Mouse (Mus musculus): ENCODE results near the gene Acvr1c. TPM values are rescaled to one million over a fixed set of nuclear protein-coding genes. Genes with fewer than 3 reads are reported as not detected.

Acvr1c gene
- 1 to 10 TPM; 6.2 to 7.3 TPM for total RNA-seq (2021)
- long read RNA-seq, experiment 1, full-length matches to known transcripts = 3 of 4 reads
- long read RNA-seq, experiment 1, partial matches to known transcripts = 0 of 4 reads
- long read RNA-seq, experiment 1, other reads (novel, unspliced or antisense) = 1 of 4 reads
- long read RNA-seq, experiment 2 = 0 reads

DNA sequence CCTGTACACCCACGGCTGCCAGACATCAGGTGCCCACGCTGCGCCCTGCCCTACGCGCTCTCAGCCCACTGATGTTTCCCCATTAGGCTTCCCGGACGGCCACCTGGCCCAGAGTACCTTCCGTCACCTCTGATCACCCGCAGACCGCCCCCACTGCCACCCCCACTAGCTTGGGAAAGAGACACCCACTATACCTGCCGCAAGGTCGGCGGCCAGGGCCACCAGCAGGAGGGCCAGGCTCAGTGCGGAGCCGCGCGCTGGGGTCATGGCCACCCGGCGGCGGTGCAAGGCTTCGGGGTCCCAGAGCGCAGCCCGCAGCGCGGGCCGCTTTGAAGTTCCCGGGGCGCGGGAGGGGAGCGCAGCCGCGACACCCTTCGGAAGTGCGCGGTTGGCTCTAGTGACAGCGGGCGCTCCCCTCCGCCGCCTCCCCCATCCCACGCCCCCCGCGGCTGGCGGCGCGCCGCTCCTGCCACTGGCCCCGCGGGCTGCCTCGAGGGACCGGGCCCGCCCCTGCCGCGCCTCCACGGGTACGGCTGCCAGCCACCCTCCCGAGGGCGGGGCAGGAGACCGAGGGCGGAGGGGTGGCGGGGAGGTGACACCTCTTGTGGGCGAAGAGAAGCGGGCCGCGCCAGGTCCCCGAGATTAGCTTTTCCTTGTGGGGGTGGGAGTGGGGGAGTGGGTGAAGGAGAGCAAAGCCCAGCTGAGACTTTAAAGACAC, at the start of gene Acvr1c:
Acvr1c (minus strand) TSS at position 482 of the 718 bp plus-strand sequence.
- intact Hi-C loops (cut with DNase I) = no loop called here
- peak; percentile 10 to 25 for DNase-seq (ENCODE audit: low spot score in 2 of 2)

DNA sequence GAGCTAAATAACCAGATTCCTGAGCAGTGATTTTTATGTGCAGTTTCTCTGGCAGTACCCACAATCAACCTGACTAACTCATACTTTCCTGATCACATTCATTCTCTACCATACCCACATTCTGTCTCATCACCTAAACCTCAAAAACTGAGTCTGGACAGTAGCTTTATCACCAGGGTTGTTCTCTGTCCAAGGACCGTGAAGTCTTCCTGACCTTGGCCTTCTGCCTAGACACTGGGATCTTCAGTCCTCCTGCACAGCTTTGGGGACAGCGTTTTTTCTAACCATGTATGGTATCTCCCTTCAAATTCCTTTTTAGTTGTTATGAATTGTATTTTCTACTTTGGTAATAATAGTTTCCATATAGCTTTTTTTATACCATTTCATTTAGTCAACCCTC, 45.8 kb upstream of the Acvr1c start:
- intact Hi-C loops (cut with DNase I) = no loop called here
- DNase-seq (ENCODE audit: low spot score in 2 of 2) = no peak

DNA sequence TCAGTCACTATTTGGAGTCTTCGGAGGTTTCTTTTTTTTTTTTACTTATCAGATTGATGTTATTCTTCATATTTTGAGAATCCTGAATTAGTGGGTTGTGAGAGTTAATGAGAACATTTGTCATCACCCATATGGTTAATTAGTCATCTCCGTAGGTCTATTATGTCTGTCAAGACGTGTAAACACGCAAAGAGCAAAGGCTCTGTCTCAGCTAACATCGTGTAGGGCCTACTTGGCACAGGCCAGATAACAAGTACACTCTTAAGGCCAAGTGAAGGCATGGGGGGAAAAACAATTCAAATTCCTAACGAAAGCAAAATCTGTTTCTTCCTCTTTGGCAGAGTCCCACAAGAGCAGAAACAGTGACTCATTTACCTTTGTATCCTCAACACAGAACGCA, 30.9 kb upstream of the Acvr1c start:
- intact Hi-C loops (cut with DNase I) = no loop called here
- DNase-seq (ENCODE audit: low spot score in 2 of 2) = no peak

DNA sequence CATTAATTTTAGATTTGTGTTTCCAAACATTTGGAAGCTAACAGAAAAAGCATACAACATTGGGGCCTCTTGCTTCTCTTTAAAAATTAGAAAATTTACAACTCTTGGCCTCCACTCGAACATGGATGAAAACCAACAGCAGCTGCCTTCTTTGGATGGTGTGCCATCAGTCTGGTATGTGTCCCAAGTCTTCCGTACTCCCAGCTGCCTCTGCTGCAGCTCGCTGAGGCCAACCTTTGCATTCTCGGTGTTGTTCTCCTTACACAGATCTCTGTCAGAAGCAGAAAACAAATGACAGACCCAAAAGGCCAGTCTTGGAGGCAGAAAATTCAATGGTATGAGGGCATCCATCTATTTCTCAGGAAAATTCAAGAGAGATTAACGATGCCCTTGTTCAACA, 22.3 kb upstream of the Acvr1c start:
- intact Hi-C loops (cut with DNase I) = no loop called here
- DNase-seq (ENCODE audit: low spot score in 2 of 2) = no peak

DNA sequence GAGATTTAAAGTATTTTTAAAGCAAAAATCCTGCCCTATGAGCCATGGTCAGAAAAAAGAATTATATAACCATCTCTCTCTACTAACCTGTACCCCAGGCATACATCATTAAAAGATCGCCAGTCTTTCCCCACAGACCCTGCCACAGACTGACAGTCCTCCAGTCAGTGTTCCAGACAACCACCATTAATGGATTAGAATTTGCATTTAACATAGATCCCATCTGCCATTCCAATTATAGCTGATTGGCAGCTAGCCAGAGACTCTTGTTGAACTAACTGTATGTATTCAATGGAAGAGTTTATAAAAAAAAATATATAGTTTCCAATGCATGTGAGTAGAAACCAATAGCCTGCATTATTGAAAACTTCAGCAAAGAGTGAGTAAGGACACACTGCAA, 21.8 kb upstream of the Acvr1c start:
- DNase-seq (ENCODE audit: low spot score in 2 of 2) = peak in 1 of 2 experiments; percentile 26
- intact Hi-C loops (cut with DNase I) = no loop called here

DNA sequence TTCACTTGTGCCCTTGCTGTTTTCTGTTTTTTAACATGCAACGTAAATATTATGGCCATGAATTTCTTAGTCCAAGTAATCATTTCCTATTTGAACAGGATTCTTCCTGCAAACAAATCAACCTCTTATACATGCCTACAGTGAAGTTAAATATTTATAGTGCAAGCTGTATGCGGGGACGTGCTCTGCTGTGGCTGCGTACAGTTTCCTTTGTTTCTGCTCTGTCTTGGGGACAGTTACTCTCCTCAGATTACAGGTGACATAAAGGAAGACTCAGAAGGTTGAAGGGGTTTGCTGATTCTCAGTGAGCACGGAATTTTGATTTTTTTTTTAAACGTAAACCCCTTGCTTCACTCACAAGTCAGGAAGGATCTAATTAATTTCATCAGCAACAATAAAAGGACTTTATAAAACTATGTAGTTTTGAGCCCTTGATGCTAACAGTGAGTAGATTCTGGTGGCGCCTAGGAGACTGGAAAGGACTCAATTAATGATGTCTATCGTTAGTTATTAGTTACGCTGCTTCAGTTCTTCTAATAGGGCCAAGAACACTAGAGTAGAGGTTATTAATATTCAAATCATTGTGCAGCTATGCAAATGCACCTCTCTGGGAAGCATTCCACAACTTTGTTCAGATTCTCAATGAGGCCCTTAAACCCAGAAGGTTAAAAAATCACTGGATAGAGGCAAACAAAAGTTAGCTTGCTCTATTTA, 19.9 kb upstream of the Acvr1c start:
- intact Hi-C loops (cut with DNase I) = no loop called here
- DNase-seq (ENCODE audit: low spot score in 2 of 2) = no peak

DNA sequence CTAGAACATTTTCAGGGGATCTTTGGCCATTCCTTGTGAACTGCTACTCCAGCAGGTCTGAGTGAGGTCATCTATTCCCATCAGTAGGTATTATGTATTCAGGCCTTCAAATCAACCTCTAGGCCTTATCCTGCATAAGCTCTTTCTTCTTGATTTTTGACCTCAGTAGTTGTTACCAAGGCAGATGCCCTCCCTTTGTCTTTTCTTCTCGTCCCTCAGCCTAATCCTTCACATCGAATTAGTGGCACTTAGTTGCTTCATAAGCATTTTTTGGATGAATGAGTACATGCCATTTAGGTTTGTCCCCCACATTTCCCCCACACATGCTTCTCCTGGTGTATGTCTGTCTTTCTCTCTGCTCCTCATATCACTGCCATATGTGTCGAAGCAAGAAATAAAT, 8.5 kb upstream of the Acvr1c start:
- intact Hi-C loops (cut with DNase I) = no loop called here
- DNase-seq (ENCODE audit: low spot score in 2 of 2) = no peak

DNA sequence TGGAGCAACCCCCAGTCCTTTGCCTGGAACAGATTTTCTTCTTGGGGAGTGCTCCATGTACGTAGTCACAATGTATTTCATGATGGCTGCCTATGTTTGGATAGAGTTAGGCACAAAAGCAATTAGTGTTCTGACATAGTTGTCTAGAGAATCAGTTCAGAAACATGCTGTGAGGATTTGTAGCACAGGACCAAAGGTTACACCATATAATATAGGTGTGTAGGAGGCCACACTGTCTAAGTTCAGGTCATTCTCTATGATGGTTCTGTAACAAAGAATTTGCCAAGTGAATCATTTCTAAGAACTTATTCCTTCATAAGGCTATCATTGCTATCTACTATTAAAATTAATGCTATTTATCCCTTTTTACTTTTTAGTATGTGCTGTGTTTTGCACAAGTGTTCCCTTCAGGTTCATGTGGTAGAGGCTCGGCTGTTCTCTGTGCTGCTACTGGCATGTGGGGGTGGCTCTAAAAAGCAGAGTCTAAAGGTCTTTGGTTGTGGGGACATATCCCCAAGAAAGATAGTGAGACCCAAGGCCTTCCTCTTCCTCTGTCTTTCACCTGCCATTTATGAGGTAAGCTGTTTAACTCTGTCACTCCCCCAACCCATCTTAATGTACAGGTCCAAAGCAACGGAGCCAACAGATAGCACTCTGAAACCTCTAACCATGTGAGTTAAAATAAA, 3.8 kb upstream of the Acvr1c start:
- DNase-seq (ENCODE audit: low spot score in 2 of 2) = no peak
- intact Hi-C loops (cut with DNase I) = no loop called here

DNA sequence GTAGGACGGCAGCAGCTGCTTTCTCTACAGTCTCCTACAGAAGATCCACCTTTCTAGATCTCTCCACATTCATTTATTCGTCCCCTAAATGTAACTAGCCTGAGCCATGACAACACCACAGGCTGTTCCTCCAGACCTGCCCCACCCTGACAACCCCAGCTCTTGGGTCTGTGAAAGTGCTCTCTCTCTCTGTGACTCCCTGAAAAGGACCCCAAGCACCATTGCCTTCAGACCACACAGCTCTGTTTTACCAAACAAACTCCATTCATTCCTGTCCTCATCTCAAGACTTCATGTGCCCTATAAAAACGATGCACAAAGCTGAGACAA, 401 bp upstream of the Acvr1c start:
- intact Hi-C loops (cut with DNase I) = no loop called here
- DNase-seq (ENCODE audit: low spot score in 2 of 2) = no peak

DNA sequence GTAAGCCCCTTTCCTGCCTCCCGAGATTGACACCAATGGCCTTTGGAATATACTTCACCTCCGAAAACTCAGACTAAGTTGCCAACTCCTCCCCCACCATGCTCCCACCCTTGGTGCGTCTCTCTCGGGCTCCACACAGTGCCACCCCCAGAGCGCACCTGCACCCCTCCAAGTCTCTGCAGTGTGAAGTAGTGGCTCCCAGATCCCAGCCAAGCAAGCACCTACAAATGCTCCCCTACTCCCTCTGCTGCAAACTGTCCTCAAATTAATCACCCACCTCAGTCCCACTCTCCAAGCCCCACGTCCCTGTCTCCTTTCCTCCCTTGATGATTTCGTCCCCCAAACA, 654 bp downstream of the Acvr1c start:
- intact Hi-C loops (cut with DNase I) = no loop called here
- DNase-seq (ENCODE audit: low spot score in 2 of 2) = no peak

DNA sequence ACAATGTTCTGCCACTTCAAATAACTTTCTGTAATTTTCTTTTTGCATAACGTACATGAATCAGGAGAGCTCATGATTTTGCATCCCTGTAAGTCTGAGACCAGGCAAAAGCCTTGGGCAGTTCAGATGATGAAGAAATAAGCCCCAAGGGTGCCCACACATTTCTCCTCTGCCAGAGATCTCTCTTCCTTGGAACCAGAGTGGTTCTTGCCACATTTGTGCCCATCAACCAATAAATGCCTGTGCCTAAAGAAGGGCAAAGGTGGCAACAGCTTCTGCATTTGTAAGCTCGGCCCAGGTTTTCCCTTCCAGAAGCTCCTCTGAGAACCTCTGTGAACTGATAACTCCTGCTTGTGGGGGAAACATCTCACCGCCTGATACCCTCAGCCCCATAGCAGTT, 3.3 kb downstream of the Acvr1c start:
- no peak for DNase-seq (ENCODE audit: low spot score in 2 of 2)
- intact Hi-C loops (cut with DNase I) = no loop called here

DNA sequence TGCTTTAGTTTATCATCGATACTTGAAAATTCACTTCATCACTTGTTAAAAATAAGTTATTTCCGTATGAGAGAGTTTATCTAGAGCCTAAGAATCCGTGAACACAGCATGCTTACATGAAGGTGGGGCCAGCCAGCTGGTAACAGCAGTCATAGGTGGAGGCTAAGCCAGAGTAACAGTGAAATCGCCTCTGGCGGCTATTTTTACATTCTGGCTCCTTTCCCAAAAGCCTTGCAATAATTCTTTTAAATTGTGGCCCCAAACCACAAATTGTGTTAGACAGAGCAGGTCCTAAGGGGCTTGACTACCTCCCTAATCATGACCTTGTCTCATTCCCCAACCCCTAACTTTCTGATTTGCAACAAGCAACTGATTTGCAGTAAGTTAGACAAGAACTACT, 4.8 kb downstream of the Acvr1c start:
- DNase-seq (ENCODE audit: low spot score in 2 of 2) = no peak
- intact Hi-C loops (cut with DNase I) = no loop called here

DNA sequence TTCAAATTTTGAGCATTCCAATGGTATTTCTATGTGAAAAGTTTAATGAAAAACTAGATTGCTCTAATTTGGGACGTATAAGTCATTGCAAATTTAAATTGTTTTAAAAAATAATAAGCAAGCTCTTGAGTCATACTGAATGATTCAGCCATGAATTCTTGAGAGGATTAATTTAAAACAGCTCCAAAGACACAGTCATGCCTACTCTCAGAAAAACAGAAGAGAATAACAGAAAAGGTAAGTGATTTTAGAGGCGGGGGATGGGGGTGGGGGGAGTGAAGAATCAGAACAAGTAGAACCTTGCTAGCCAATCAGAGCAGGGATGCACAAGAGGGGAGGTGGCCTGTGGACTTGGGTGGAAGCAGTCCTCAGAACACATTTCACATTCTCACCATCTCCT, 7.0 kb downstream of the Acvr1c start:
- intact Hi-C loops (cut with DNase I) = no loop called here
- DNase-seq (ENCODE audit: low spot score in 2 of 2) = no peak

DNA sequence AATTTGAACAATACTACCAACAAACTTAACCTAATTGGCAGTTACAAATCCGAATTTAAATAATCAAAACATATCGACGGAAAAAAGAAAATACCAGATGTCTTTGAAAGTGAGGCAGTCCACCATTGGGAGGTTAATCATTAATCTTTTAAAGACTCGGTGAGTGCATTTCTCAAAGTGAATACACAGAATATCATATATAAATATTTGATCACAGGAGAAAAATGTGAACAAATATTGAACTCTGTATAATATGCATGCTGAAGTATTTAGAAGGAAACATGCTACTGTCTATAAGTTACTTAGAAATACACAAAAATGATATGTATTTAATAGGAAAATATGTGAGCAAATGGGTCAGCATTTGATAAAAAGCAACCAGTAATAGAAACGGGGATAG, 21.0 kb downstream of the Acvr1c start:
- DNase-seq (ENCODE audit: low spot score in 2 of 2) = no peak
- intact Hi-C loops (cut with DNase I) = no loop called here

DNA sequence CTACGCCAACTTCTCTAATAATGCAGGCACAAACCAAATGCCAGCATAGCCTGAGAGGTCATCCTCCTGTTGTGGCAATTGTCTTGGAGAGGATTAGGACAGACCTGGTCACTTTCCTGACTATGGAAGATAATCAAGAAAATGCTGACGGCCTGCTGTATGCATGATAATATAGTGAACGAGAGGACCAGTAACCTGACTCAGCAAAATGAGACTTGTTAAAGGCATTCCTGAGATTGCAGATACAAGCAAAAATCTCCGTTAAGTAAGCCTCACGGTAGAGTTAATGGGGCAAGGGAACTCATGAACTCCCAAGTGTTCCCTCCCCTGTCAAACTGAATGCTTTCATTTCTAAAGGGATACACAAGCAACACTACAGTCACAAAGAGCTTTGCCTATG, 28.1 kb downstream of the Acvr1c start:
- intact Hi-C loops (cut with DNase I) = loop anchor here (10.0 kb wide), 1 partner anchor 275 kb away; the partner anchor contains the start of gene Ermn
- no peak for DNase-seq (ENCODE audit: low spot score in 2 of 2)

DNA sequence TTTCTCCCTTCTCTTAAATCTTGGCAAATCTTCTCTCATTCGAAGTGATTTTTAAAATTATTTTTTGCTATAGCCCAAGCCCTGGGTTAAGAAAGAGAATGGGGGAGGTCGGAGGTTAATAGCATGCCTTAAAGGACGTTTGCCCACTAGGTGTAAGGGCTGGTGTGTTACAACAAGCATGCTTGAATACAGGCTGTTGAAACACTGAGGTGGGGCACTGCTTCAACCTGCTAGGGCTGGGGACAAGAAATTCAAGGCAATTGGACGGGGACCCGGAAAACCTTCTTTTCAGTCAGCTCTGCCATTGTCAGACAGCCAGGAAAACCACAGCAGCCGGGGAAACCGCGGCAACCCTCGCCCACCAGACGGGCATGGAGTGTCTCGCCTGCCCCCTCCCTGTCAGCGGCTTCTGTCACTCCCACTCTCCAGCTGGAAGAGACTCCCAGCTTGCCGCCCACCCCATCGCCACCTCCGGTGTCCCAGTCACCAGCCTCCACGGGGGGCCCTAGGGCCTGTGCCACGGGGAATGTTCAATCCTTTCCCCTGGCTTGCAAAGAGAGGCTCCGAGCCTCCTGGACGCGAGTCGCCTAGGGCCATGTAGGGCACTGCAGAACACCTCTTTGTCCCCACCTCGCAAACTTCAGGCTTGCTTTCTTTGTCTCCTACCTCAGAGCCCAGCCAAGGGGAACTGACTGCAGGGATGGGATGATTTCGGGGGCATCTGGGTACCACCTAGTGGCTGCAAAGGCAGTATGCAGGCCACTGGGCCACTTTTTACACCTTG, 33.4 kb downstream of the Acvr1c start:
- intact Hi-C loops (cut with DNase I) = loop anchor here (10.0 kb wide), 1 partner anchor 270 kb away; the partner anchor contains the start of gene Ermn
- DNase-seq (ENCODE audit: low spot score in 2 of 2) = peak; percentile 54 to 64

DNA sequence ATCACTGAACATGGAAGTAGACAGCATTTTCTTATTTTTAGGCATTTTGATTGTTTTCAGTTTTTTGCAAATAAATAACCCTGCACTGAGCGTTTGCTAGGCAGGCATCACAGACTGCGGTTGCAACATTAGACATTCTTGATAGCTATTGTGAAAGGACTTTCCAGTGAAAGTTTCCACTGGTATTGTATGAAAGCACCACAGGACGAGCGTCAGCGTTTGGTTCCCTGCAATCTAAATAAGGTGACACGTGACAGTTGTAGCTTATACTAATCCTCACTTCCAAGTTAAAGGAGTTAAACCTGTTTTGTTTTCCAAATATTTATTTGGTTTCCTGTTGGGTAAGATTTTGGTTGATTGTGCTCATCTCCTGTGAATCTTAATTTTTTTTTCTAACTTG, 34.4 kb downstream of the Acvr1c start:
- no peak for DNase-seq (ENCODE audit: low spot score in 2 of 2)
- intact Hi-C loops (cut with DNase I) = loop anchor here (10.0 kb wide), 1 partner anchor 268 kb away; the partner anchor contains the start of gene Ermn

DNA sequence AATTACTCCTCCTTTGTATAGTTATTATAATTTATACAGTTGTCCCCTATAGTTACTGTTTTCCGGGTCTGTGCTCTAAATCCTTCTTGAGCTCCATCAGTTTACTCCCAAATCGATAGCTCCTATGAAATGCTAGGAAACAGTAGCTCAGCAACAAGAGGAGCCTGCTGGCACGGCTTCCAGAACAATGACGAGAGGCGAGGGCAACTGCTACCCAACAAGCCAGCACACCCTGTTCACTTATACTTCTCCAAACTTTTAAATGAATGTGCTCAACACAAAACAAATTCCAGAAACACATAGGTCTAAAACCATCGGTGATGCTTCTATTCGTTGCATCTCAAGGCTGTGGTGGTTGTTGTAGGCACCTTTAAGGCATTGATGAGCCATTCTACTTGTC, 41.5 kb downstream of the Acvr1c start:
- DNase-seq (ENCODE audit: low spot score in 2 of 2) = no peak

DNA sequence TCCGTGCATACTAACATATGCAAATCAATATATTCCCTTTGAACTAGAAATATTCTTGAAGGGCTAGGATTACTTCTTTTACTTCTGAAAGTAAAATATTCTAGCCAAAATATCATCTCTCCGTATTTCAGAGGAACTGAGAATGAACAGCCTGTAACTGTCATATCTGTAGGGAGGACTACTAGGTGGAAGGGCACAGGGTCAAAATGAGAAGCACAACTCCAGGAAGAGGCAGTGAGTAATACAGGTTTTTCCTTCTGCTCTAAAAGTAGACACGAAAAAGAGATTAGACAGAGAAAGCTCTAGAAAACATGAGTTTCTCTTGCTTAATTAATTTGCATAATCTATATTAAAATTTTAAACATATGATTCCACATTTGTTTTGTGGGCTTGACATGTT, 48.0 kb downstream of the Acvr1c start:
- no peak for DNase-seq (ENCODE audit: low spot score in 2 of 2)
- intact Hi-C loops (cut with DNase I) = no loop called here

More for the DNA sequence above, 41.5 kb downstream of the Acvr1c start:
- intact Hi-C loops (cut with DNase I) = no loop called here

DNA sequence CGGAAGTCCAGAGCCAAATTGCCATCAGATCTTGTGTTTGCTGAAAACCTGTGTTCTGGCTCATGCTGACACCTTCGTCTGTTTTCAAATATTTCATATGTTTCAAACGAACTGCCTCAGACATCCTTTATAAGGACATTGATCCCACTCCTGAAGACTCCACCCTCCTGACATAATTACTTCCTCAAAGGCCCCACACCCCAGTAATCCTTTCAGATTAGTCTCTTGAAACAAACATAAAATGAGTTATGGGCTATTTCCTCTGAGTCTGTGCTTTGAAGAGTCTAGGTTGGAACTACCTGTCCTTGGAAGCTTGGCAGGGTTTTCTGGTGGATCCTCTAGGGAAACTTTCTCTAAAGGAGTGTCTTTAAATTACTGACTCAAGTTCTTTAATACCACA, 53.2 kb downstream of the Acvr1c start:
- no peak for DNase-seq (ENCODE audit: low spot score in 2 of 2)
- intact Hi-C loops (cut with DNase I) = no loop called here
